Mouse (Mus musculus) neural tube, embryonic 12.5 days (tissue): ENCODE data around the gene C2cd3. TPM values are rescaled to one million over a fixed set of nuclear protein-coding genes. Genes with fewer than 3 reads are reported as not detected.

ENCODE experiments used
- ATAC-seq: fragments of 200-750 bp; cut with Nextera tagmentation; 2 replicates; pipeline ENCODE4 v1.8.0; 2017; ENCODE audit warnings: low read depth, mild to moderate bottlenecking, moderate TSS enrichment, moderate library complexity; ENCODE audit not compliant: low FRiP score
- H3K27ac ChIP-seq: fragments of 300-500 bp; sonication (generic); 2 replicates; pipeline ENCODE4 v1.5.1; 2016
- H3K27me3 ChIP-seq: fragments of 300-500 bp; sonication (generic); replicated peaks from 2 replicates; pipeline ENCODE4 v1.6.1; 2016; ENCODE audit warnings: mild to moderate bottlenecking
- H3K36me3 ChIP-seq: fragments of 300-500 bp; sonication (generic); 2 replicates; pipeline ENCODE4 v1.6.1; 2016; ENCODE audit warnings: mild to moderate bottlenecking
- H3K4me1 ChIP-seq: fragments of 300-500 bp; sonication (generic); 2 replicates; pipeline ENCODE4 v1.6.1; 2016
- H3K4me2 ChIP-seq: fragments of 300-500 bp; sonication (generic); replicated peaks from 2 replicates; pipeline ENCODE4 v1.6.1; 2016; ENCODE audit warnings: mild to moderate bottlenecking
- H3K4me3 ChIP-seq: fragments of 300-500 bp; sonication (generic); 2 replicates; pipeline ENCODE4 v1.5.1; 2016
- H3K9ac ChIP-seq: fragments of 300-500 bp; sonication (generic); 2 replicates; pipeline ENCODE4 v1.6.1; 2016; ENCODE audit warnings: mild to moderate bottlenecking
- H3K9me3 ChIP-seq: fragments of 300-500 bp; sonication (generic); 2 replicates; pipeline ENCODE4 v1.6.1; 2016; ENCODE audit warnings: mild to moderate bottlenecking
- WGBS: fragments of 180-500 bp; shearing (Covaris S2); methylation state at CpG from one replicate; pipeline ENCODE4 v1.1.7; 2016; 5-methylcytosine and 5-hydroxymethylcytosine counted together
- polyA plus RNA-seq: library from polyadenylated mRNA; unstranded; fragments of >200 nt; fragmentation: Nextera tagmentation; extraction: Ambion mirVana; gene quantifications from 2 replicates; pipeline ENCODE4 v1.2.1, GENCODE M21; 2016

The C2cd3 gene
- polyA plus RNA-seq, 1 experiment from 2014 or later, result 28.9 TPM

DNA sequence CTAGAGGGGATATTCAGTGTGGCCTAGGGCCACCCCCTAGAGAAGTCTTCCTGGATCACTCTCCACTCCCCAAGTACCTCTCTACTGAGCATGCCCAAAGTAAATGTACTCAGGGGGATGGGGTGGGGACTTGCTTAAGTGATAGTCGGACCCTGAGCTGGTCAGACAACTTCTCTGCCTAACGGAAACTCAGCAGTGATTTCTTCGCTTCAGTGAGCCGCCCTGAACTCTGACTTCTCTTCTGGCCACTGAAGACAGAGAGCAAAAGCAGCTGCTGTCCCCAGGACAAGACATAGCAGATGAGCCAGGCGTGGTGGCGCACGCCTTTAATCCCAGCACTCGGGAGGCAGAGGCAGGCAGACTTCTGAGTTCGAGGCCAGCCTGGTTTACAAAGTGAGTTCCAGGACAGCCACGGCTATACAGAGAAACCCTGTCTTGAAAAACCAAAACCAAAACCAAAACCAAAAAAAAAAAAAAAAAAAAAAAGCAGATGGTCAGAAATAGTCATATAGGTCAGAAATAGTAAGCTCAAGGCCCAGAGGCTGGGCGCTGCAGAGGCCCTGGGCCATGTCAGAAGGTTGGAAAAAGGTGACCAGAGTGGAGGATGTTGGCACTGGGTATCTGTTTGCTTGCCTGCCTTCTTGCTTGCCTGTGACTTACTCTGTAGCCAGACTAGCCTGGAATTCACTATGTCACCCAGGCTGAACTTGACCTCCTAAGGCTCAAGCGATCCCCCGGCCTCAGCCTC lies 132.9 kb downstream of the C2cd3 start:
- ATAC-seq, result no peak
- 88% methylated on average over 13 of the region's 13 CpGs for WGBS

DNA sequence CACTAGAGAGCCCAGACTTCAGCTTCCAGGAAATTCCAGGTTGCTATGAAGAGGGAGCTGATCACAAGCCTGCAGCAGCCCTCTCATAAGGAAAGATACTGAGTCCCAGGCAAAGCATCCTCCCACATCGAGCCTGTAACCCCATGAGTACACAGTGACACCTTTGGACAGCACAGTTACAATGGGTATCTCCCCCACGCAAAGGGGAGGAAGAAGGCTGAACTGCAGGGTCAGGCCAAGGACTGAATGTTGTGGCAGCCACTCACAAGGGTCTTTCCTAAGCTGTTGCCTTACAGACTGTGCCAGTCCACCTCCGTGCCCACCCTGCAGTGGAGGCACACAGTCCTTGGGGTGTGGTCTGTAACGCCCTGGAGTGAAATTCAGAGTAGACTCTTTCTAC lies 134.5 kb downstream of the C2cd3 start:
- ATAC-seq, result no peak

More for the DNA sequence above, 132.9 kb downstream of the C2cd3 start:
- peaks cover 9% of the 10 kb centered on the region for H3K4me1 ChIP-seq
- H3K27me3 ChIP-seq, result no peaks in the 10 kb centered on the region
- H3K9ac ChIP-seq, result no peak overlapping the region
- no peak overlapping the region for H3K4me3 ChIP-seq
- no peak overlapping the region for H3K27ac ChIP-seq
- no peaks in the 10 kb centered on the region for H3K9me3 ChIP-seq
- no peak overlapping the region for H3K4me2 ChIP-seq
- no peaks in the 10 kb centered on the region for H3K36me3 ChIP-seq

DNA sequence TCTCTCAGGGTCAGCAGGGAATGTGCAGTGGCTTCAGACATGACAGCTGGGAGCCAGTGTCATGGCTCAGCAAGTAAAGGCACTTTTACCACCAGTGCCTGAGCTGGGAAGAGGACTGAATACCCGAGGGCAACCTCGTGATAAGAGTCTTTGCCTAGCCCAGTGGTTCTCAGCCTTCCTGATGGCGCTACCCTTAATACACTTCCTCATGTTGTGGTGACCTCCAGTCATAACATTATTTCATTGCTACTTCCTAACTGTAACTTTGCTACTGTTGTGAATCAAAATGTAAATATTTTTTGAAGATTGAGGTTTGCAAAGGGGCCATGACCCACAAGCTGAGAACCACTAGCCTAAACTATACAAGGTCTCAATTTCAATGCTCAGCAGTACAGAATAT lies 136.6 kb downstream of the C2cd3 start:
- 57% methylated on average over 3 of the region's 3 CpGs for WGBS
- Histone ChIP-seq H3K4me3 (no peak overlapping the region), H3K27me3 (no peaks in the 10 kb centered on the region), H3K9me3 (no peaks in the 10 kb centered on the region), H3K36me3 (no peaks in the 10 kb centered on the region), H3K4me1 (peaks cover 9% of the 10 kb centered on the region), H3K4me2 (no peak overlapping the region), H3K27ac (no peak overlapping the region), H3K9ac (no peak overlapping the region)
- no peak for ATAC-seq

More for the DNA sequence above, 134.5 kb downstream of the C2cd3 start:
- Histone ChIP-seq H3K27me3 (no peaks in the 10 kb centered on the region), H3K4me2 (no peak overlapping the region), H3K9me3 (no peaks in the 10 kb centered on the region), H3K36me3 (no peaks in the 10 kb centered on the region), H3K27ac (no peak overlapping the region), H3K9ac (no peak overlapping the region), H3K4me3 (no peak overlapping the region), H3K4me1 (peaks cover 9% of the 10 kb centered on the region)
- 84% methylated on average over 4 of the region's 4 CpGs for WGBS

DNA sequence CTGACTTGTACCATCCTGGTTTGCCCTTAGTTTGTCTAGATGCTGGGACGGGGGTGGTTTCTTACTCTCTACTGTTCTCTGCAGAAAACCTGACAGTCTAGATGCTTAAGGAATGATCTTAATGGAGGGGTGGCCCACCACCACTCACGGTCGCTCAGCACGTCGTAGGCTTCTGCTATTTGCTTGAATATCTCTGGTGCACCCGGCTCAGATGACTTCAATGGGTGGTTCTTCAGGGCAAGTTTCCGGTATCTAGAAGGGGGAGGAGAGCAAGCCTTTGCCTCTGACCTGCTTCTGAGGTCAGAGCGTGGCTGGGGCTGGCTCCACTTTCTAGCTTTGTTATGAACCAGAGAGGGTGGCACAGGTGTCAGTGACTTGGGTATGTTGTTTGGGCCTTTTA lies 139.6 kb downstream of the C2cd3 start:
- no peak for ATAC-seq

DNA sequence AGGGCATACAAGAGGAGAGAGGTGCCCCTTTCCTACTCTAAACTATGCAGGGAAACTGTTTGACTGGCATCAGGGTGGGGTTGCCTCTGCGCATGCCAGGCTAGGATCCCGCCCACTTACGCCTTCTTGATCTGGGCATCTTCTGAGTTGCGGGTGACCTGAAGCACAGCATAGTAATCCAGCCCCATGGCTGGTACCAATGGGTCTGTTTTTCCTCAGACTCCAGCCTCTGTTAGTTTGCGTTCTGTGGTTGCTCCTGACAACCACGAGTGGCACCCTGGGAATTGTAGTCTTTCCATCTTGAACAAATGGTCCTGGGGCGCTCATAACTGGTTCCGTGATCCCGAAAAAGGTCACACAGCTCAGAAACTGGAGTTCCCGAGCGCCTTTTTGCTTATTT lies 142.5 kb downstream of the C2cd3 start, which contains the start of gene Dnajb13:
Gene Dnajb13 (minus strand): TSS at position 388 of the 400 bp plus-strand sequence.
- Histone ChIP-seq H3K4me2 (no peak within 1 kb of the TSS; the same call in 1 of the 2 replicates), H3K27me3 (no peaks in the 10 kb centered on the region), H3K27ac (no peak within 1 kb of the TSS), H3K4me1 (0 out of 2 replicates have a peak, but pooled peaks cover 3% of the 10 kb centered on the region), H3K9me3 (no peaks in the 10 kb centered on the region), H3K9ac (no peak within 1 kb of the TSS), H3K4me3 (no peak within 1 kb of the TSS), H3K36me3 (no peaks in the 10 kb centered on the region)
- 50% methylated on average over 11 of the region's 11 CpGs for WGBS
- ATAC-seq, result 0 out of 2 replicates have a peak, but pooled peaks have one; percentile 7

More for the DNA sequence above, 139.6 kb downstream of the C2cd3 start:
- Histone ChIP-seq H3K27me3 (no peaks in the 10 kb centered on the region), H3K4me3 (no peak overlapping the region), H3K9me3 (no peaks in the 10 kb centered on the region), H3K9ac (no peak overlapping the region), H3K27ac (no peak overlapping the region), H3K36me3 (no peaks in the 10 kb centered on the region), H3K4me1 (peaks cover 12% of the 10 kb centered on the region), H3K4me2 (no peak overlapping the region)
- 84% methylated on average over 8 of the region's 8 CpGs for WGBS

Other genes starting within 250 kb of the C2cd3 start
- gene Lipt2, start 213.0 kb upstream of the C2cd3 start, polyA plus RNA-seq, result 15.4 and 16.2 TPM in 2 replicates
- gene Kcne3, start 195.7 kb upstream of the C2cd3 start, polyA plus RNA-seq, result 1.4 and 1.6 TPM in 2 replicates
- gene Pgm2l1, start 144.8 kb upstream of the C2cd3 start, polyA plus RNA-seq, result 11.4 and 12.0 TPM in 2 replicates
- 4.3 and 5.9 TPM in 2 replicates for gene P4ha3, start 86.7 kb upstream of the C2cd3 start, polyA plus RNA-seq
- gene Ppme1, start 74 bp downstream of the C2cd3 start, polyA plus RNA-seq, result 127 and 129 TPM in 2 replicates
- gene Ucp3, start 100.8 kb downstream of the C2cd3 start, polyA plus RNA-seq, result not detected in 2 replicates
- gene Ucp2, start 121.1 kb downstream of the C2cd3 start, polyA plus RNA-seq, result 110 and 111 TPM in 2 replicates
- 0.56 and 0.78 TPM in 2 replicates for gene Dnajb13, start 142.7 kb downstream of the C2cd3 start, polyA plus RNA-seq
- 16.3 and 17.5 TPM in 2 replicates for gene Coa4, start 164.8 kb downstream of the C2cd3 start, polyA plus RNA-seq
- 196 and 227 TPM in 2 replicates for gene Rab6a, start 235.2 kb downstream of the C2cd3 start, polyA plus RNA-seq
- gene Mrpl48, start 236.1 kb downstream of the C2cd3 start, polyA plus RNA-seq, result 68.5 and 69.9 TPM in 2 replicates